Mouse (Mus musculus) stomach, postnatal 0 days (tissue): ENCODE measurements around the gene Cerk.

Experiments used
- CTCF ChIP-seq: IDR thresholded peaks from 2 replicates; pipeline ENCODE4 v1.5.1; 2016; ENCODE audit warnings: antibody characterized with exemption, low read depth, mild to moderate bottlenecking, moderate library complexity
- EP300 ChIP-seq: optimal IDR thresholded peaks from 2 replicates; pipeline ENCODE3; 2016; ENCODE audit warnings: antibody characterized with exemption

DNA sequence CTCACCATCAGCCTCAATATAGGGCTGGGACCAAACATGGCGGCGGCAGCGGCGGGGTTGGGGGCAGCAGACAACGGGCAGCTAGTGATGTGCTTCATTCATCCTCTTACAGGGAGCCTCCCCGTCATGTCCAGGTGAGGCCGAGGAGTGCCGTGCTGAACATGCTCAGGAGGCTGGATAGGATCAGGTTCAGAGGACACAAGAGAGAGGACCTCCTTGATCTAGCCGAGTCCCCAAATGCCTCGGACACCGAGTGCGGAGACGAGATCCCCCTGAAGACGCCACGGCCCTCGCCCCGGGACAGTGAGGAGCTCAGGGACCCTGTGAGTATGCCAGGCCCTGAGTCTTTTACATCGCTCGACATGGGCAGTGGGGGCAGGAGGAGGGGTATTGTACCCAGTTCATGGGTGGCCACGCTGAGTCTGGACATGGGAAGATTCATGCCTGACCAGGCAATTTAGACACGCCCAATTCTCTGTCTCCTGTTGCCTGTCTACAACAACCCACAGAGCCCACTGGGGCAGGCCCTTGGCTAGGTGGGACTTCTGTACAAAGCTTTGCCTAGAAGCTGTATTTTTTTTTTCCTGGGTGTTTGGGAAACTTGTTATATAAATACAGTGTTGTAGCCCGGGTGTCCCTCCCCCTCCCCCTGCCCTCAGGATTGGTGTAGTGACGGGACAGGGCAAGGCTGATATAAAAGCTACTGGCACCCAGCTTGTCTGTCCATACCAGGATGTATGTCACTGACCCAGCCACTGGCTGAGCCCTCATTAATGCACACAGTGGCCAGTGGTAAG, 94.5 kb downstream of the Cerk start:
- TF ChIP-seq CTCF (no peak), EP300 (no peak)
